Mouse (Mus musculus) cerebellum, adult 2 months (tissue): Measurements from ENCODE around the gene Ube4b.

Source experiments
- CTCF ChIP-seq: fragments of 200-500 bp; IDR thresholded peaks from 2 replicates; pipeline ENCODE4 v1.5.1; 2011; ENCODE audit warnings: low read depth, mild to moderate bottlenecking, control low read depth, low read length, moderate library complexity, borderline replicate concordance; ENCODE audit not compliant: insufficient read depth
- POLR2A ChIP-seq: fragments of 200-500 bp; IDR thresholded peaks from 2 replicates; pipeline ENCODE4 v1.6.1; 2011; ENCODE audit warnings: low read length, control low read depth, borderline replicate concordance; ENCODE audit not compliant: insufficient read depth

DNA sequence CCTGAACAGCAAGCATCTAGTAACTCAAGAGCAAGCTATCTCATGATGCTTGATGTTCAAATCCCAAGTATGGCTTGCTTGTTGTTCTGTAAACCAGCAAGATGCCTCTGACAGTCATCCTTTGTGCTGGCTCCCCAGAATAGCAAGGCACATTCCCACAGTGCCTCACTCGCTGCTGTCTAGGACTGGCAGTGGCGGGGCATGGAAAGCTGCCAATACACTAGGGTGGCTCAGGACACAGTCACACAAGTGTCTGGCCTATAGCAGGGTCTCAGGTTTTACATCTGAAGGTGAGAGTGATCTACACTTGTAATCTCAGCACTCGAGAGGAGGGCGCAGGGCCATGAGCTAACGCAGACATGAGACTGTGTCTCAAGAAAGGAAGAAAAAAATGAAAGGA, 61.7 kb downstream of the Ube4b start:
- TF ChIP-seq CTCF (no peak), POLR2A (no peak)
